ENCODE assay signal across 8 mouse cellular contexts in genomic region chr17:87795927-87796714, GRCm38 (mm10). TPM values are rescaled to one million over a fixed set of nuclear protein-coding genes. Genes with fewer than 3 reads are reported as not detected.
DNase-seq lines count a peak whose midpoint lies in the region; ATAC-seq and TF ChIP-seq lines count a peak whose summit lies in the region.

No protein-coding gene starts in this region.

- 0 out of 2 replicates have a peak, but pooled peaks cover 5% of the 10 kb centered on the region for H3K4me1 ChIP-seq in lung, embryonic 14.5 days (ENCODE audit: insufficient read depth)
- peaks cover 32% of the 10 kb centered on the region for H3K4me1 ChIP-seq in forebrain, embryonic 13.5 days
- H3K4me1 ChIP-seq in limb, embryonic 15.5 days = peaks cover 23% of the 10 kb centered on the region

- TF ChIP-seq CTCF in lung, embryonic 14.5 days (IDR thresholded peaks at IDR 0.05; ENCODE audit: low read depth) = no peak

- peaks cover 65% of the 10 kb centered on the region for H3K27me3 ChIP-seq in lung, embryonic 14.5 days (ENCODE audit: insufficient read depth, low read length)
- H3K27me3 ChIP-seq in forebrain, embryonic 13.5 days = peaks cover 66% of the 10 kb centered on the region
- peaks cover 85% of the 10 kb centered on the region for H3K27me3 ChIP-seq in limb, embryonic 15.5 days

- H3K4me2 ChIP-seq in lung, embryonic 14.5 days = peak overlapping the region; percentile 65; the same call in 1 of the 2 replicates
- peak overlapping the region; percentile 95 for H3K4me2 ChIP-seq in forebrain, embryonic 13.5 days
- H3K4me2 ChIP-seq in limb, embryonic 15.5 days = 0 out of 2 replicates have a peak overlapping the region, but pooled peaks have one; percentile 84

- no peaks in the 10 kb centered on the region for H3K9me3 ChIP-seq in lung, embryonic 14.5 days (ENCODE audit: low read depth, low read length)
- no peaks in the 10 kb centered on the region for H3K9me3 ChIP-seq in forebrain, embryonic 13.5 days (replicated peaks)
- no peaks in the 10 kb centered on the region for H3K9me3 ChIP-seq in limb, embryonic 15.5 days

- H3K9ac ChIP-seq in lung, embryonic 14.5 days = no peak overlapping the region
- no peak overlapping the region for H3K9ac ChIP-seq in forebrain, embryonic 13.5 days
- H3K9ac ChIP-seq in limb, embryonic 15.5 days = no peak overlapping the region

- H3K36me3 ChIP-seq in lung, embryonic 14.5 days (ENCODE audit: insufficient read depth) = no peaks in the 10 kb centered on the region
- H3K36me3 ChIP-seq in forebrain, embryonic 13.5 days (ENCODE audit: poor library complexity, severe bottlenecking) = no peaks in the 10 kb centered on the region
- H3K36me3 ChIP-seq in limb, embryonic 15.5 days = no peaks in the 10 kb centered on the region

- no peak for DNase-seq in lung, embryonic 14.5 days
- no peak for DNase-seq in lung, adult 18-20 months
- peak; percentile 38 for DNase-seq in right cerebral cortex, postnatal 25 days
- no peak for DNase-seq in ovary, postnatal 14 days (ENCODE audit: low spot score)
- no peak for DNase-seq in spleen, adult 18-20 months

- 0 out of 2 replicates have a peak overlapping the region, but pooled peaks have one; percentile 38 for H3K4me3 ChIP-seq in lung, embryonic 14.5 days (ENCODE audit: low read depth, low read length)
- peak overlapping the region; percentile 53 for H3K4me3 ChIP-seq in forebrain, embryonic 13.5 days
- H3K4me3 ChIP-seq in limb, embryonic 15.5 days = peak overlapping the region; percentile 42; the same call in 1 of the 2 replicates

- no peak overlapping the region for H3K27ac ChIP-seq in lung, embryonic 14.5 days (ENCODE audit: low read depth)
- no peak overlapping the region for H3K27ac ChIP-seq in forebrain, embryonic 13.5 days
- no peak overlapping the region for H3K27ac ChIP-seq in limb, embryonic 15.5 days

- 22% methylated on average over 12 of the region's 12 CpGs for WGBS in lung, embryonic 14.5 days
- WGBS in forebrain, embryonic 13.5 days = 24% methylated on average over 12 of the region's 12 CpGs
- WGBS in limb, embryonic 15.5 days = 25% methylated on average over 12 of the region's 12 CpGs

- ATAC-seq in lung, embryonic 14.5 days (ENCODE audit: insufficient read depth) = no peak
- ATAC-seq in forebrain, embryonic 13.5 days = no peak
- no peak for ATAC-seq in limb, embryonic 15.5 days (ENCODE audit: insufficient number of reproducible peaks, low FRiP score, low TSS enrichment, low read depth)
- no peak for ATAC-seq in megakaryocyte-erythroid progenitor cell, adult 5-6 weeks (replicated peaks; ENCODE audit: low FRiP score, low TSS enrichment, poor library complexity, severe bottlenecking)

RNA-seq across cellular contexts. Expression of gene Kcnk12, which starts 1.7 kb away (rescaled TPM):
- not detected in 2 replicates for polyA plus RNA-seq in lung, embryonic 14.5 days (2014; fragmentation: Nextera tagmentation; extraction: Ambion mirVana)
- polyA plus RNA-seq in forebrain, embryonic 13.5 days (2015; fragmentation: Nextera tagmentation; extraction: Ambion mirVana) = 0.40 and 0.54 TPM in 2 replicates
- polyA plus RNA-seq in limb, embryonic 15.5 days (2015; fragmentation: Nextera tagmentation; extraction: Ambion mirVana) = not detected in 2 replicates
- total RNA-seq in megakaryocyte-erythroid progenitor cell, adult 5-6 weeks (2014; fragmentation: Nextera tagmentation) = not detected in 2 replicates
- total RNA-seq in megakaryocyte-erythroid progenitor cell, adult 5-6 weeks (2017) = not detected in 2 replicates
